Mouse (Mus musculus): ENCODE results near the gene Cryz.
"Not testable (repeated sequence)": the region's sequence is repeated elsewhere in the genome, so short reads cannot be mapped to it uniquely, and the experiment has no call there.

The Cryz gene

DNA sequence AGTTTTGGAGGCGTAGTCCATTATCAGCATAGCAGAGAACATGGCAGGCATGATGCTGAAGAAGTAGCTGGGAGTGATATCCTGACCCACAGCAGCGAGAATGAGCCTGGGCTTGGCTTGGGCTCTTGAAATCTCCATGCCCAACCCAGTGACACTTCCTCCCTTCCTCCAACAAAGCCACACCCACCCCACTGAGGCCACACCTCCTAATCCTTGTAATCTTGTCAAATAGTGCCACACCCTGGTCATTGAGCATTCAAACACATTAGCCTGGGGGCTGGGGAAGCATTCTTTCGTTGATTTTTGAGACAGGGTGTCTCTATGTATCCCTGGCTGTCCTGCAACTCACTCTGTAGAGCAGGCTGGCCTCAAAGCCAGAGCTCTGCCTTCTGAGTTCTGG lies 15.4 kb downstream of the Cryz start:
- DNase-seq (ENCODE audit: low spot score in 2 of 2), result no peak

DNA sequence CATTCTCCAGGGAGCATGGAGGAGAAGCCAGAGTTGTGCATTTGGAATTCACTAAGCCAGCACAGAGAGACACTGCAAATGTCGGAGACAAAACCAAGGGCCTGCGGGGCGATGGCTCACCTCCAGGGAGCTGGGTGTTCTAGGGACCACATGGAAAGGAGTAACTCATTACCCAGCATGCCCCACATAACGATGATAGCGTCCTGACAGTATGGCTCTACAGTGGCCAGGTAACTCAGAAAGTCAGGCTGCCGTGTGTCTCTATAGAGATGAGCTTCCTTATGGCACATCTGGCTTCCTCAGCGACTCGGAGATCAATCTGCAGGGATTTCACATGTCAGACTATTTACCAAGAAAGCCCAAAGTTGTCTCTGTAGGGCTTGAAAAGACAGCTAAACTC lies 18.3 kb downstream of the Cryz start:
- no peak for DNase-seq (ENCODE audit: low spot score in 2 of 2)

DNA sequence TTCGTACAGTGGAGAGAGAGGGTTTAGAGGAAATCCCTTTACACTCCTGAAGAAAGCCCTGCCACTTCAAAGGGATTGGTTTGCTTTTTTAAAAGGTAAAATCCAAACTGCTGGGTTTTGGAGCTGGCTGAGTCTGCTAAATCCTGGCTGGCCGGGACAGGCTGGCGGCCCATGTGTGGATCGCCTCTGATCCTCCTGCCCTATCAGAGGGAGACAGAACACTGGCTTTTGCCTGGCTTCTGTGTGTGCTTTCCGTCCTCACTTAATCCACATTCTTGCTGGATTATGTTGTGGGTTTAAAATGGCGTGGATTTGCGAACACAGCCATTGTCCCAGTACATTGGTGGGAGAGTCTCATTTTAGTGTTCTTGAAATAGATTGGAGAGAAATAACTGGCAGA lies 18.8 kb downstream of the Cryz start:
- no peak for DNase-seq (ENCODE audit: low spot score in 2 of 2)

GRCm38 (mm10) chr3:154616106-154616505 lies 19.6 kb downstream of the Cryz start:
- no peak for DNase-seq (ENCODE audit: low spot score in 2 of 2)

DNA sequence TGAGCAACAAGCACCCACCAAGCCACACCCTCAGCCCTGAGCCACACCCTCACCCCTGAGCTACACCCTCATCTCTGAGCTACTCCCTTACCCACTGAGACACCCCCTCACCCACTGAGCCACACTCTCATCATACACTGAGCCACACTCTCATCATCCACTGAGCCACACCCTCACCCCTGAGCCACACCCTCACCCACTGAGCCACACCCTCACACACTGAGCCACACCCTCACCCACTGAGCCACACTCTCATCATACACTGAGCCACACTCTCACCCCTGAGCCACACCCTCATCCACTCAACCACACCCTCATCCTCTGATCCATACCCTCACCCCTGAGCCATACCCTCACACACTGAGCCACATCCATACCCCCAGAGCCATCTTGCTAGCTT lies 31.8 kb downstream of the Cryz start:
- DNase-seq (ENCODE audit: low spot score in 2 of 2), result no peak

DNA sequence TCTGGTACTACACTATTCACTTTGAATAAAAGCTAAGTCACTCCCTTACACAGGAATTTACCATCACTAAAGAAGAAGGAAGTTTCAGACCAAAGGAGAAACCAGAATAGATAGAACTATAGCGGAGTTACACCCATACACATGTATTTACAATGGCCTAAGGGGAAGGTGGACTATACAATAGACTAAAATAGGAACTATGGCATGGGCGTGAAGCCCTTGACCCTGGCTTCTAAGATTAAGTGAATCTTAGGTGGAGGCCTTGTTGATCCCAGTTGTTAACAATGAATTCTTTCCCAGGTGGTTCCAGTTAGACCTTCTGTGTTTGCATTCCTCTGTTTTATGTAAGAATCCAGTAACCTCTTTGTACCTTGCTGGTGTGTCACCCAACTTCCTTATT lies 34.8 kb downstream of the Cryz start:
- DNase-seq (ENCODE audit: low spot score in 2 of 2), result not testable (repeated sequence)

DNA sequence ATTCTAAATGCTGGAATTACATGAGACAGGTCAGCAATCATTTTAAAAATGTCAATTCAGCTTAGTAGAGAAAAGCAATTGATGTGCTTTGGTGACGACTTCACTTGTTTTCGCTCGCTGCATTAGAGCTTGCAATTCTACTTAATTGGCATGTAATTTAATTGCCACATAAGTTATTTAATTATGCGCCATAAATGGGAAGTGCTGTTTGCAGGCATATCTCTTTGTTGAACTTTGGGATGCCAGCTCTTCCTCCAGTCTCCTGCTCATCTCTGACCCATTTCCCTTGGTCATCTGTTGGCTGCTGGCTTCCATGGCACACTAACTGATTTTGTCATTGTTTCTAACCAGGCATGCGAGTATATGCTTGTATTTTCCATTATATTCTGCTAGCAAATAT lies 36.6 kb downstream of the Cryz start:
- DNase-seq (ENCODE audit: low spot score in 2 of 2), result no peak

- no peak for DNase-seq (ENCODE audit: low spot score in 2 of 2)
Observed at GRCm38 (mm10) chr3:154646638-154647442, 50.3 kb downstream of the Cryz start.

- DNase-seq (ENCODE audit: low spot score in 2 of 2), result no peak
Observed at GRCm38 (mm10) chr3:154647443-154647780, 50.9 kb downstream of the Cryz start.

- no peak for DNase-seq (ENCODE audit: low spot score in 2 of 2)
Observed at GRCm38 (mm10) chr3:154649411-154650285, 53.1 kb downstream of the Cryz start.

- DNase-seq (ENCODE audit: low spot score in 2 of 2), result no peak
Observed at GRCm38 (mm10) chr3:154651192-154651821, 54.8 kb downstream of the Cryz start.

DNA sequence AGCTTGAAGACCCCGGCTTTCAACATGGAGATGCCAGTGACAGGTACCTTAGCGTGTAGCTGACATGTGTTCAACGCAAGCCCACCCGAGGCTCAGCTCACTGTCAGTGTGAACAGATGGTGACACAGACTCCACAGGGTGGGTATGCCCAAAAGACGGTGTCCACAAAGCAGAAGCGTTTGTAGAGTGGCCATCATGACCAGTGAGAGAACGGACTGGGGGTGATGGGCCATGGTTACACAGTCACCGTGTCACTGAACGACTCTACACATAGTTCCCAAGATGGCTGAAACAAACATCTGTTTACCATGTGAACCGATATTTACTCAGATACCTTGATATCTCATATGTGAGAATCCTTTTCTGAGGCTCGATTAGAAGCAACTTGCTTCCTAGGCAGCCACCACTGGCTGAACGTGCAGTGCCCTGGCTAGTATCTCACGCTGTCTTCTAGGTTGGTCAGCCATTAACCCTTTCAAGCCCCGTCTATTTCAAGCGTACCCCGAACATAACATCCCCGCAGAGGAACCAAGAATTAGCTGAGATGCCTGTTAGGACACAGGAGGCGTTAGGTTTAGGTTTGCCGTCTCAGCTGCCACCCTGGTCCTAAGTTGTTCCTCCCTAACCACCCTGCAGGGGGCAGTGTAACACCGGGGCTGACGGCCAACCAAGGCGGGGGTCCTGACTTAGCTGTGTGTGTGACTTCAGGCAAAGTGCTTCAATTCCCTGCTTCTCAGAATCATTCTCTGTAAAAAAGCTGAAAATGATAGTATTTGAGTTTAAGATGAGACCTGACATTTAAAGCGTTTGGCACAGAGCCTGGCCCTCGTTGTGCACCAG lies 56.3 kb downstream of the Cryz start:
- DNase-seq (ENCODE audit: low spot score in 2 of 2), result no peak

GRCm38 (mm10) chr3:154653454-154653853 lies 56.9 kb downstream of the Cryz start:
- DNase-seq (ENCODE audit: low spot score in 2 of 2), result no peak

DNA sequence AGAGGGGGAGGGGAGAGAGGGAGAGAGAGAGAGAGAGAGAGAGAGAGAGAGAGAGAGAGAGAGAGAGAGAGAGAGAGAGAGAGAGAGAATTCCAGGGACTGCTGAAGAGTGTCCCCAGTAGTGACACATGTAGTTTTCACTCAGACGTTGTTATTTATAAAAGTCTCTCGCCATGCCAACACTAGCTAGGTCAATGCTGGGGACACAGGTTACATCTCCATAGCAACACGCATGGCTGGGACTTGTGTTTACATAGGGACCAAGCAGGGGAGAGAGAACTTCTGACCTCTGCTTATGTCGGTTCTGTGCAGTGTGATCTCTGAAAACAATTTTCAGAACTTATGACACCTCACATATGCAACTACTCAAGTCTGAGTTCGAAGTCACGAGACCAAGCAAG lies 57.8 kb downstream of the Cryz start:
- no peak for DNase-seq (ENCODE audit: low spot score in 2 of 2)

GRCm38 (mm10) chr3:154654901-154655300 lies 58.4 kb downstream of the Cryz start:
- DNase-seq (ENCODE audit: low spot score in 2 of 2), result no peak

DNA sequence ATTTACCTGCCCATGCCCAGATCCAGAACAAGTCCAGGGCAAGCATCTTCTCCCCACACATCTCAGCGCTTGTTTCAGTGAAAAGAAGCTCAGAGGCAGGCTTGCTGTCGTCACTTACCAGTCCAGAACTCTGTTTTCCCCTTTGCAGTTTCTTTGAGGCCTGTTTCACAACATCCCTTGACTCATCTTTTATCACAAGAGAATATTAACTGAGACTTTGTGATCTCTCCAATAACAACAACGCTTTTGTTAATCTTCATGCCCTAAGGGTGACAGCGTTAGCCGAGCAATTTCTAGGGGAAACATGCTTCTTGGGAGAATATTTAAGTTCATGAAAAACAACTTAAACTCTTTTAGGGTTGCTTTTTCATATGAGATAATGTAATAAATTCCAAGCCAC lies 59.2 kb downstream of the Cryz start:
- no peak for DNase-seq (ENCODE audit: low spot score in 2 of 2)

DNA sequence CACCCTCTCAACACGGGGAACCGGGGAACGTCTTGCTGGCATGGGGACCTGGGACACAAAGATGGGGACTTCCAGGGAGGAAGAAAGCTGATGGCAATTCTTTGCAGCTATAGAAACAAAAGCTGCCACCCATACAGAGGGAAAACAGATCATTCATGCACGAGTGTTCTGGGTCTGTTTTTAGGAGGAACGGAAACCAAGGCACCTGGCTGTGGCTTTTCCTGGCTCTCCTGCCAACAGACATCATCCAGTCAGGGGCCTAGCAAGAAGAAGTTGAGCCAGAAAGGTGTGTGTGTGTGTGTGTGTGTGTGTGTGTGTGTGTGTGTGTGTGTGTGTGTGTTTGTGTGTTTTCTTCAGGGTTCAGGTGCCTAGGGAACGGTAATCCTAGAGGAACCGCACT lies 67.0 kb downstream of the Cryz start, which contains the start of gene Erich3:
TSS of gene Erich3 (plus strand) at position 315 of the 400 bp plus-strand sequence.
- DNase-seq (ENCODE audit: low spot score in 2 of 2), result no peak

DNA sequence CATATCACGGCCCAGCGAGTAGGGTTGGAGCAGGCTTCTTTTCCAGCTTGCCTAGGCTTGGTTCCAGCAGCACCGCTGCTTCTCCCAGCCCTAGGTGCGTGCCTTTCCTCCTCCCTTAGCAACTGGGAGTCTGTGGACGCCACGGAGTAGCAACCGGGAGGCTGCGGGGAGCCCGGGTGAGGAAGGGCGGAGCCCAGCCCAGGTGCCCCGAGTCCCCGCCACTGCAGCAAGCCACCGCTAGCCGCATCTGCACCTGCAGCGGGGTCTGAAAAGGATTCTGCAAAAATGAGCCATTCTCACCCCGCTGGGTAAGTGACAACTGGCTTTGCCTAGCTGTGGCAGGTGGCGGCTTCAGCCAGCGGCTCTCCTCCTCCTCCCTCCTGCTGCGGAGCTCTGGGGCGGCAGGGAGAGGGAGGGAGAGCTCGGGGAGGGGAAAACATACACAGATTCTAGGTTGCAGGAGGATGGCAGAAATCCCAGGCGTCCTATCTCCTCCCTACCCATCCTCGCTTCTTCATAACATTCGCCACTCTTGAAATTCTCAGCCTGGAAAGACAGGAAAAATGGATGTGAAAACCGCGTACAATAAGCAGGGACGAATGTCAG lies 67.6 kb downstream of the Cryz start:
- DNase-seq (ENCODE audit: low spot score in 2 of 2), result no peak

DNA sequence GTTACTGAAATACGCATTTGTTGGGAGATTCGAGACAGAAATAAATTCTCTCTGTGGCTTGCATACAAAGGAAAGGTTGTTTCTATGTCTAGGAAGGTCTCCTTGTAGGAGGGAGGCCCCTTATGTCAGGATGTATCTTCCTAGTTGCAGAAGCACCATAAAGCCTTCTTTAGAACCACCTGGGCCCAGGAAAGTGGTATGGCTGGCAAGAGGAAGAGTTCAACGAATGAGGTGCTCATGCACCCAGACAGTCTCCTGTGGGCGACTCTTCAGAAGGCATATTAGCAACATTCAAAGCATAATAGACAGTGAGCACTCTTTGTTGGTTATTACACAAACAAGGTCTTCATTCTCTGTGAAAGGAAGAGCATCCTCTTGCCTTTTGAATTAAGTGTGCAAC lies 68.1 kb downstream of the Cryz start:
- no peak for DNase-seq (ENCODE audit: low spot score in 2 of 2)

GRCm38 (mm10) chr3:154668485-154668884 lies 72.0 kb downstream of the Cryz start:
- DNase-seq (ENCODE audit: low spot score in 2 of 2), result no peak

DNA sequence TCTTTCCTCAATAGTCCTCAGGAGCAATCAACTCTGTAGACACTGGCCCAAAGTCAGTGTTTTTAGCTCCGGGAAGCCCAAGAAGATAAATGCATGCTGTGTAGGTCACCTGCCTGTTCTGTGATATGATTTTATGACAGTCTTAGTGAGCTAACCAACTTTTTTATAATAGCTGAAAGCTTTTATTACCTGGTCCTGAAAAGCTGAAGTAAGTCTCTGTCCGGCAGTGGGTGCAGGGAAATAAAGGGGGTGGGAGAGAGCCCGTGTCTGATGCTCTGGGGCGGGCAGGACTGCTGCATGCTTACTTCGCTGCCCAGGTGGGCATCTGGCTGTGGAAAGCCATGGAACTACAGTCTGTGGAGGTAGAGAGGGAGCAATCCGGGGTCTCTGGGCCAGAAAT lies 74.1 kb downstream of the Cryz start:
- DNase-seq (ENCODE audit: low spot score in 2 of 2), result no peak
